Mouse (Mus musculus) small intestine, adult 2 months (tissue): ENCODE results near the gene Itsn1.

ENCODE experiments used
- CTCF ChIP-seq: fragments of 200-500 bp; IDR thresholded peaks from 2 replicates; pipeline ENCODE4 v1.5.1; 2012; ENCODE audit warnings: low read depth, mild to moderate bottlenecking, control low read depth, inconsistent platforms, low read length, moderate library complexity, mixed read lengths; ENCODE audit not compliant: insufficient replicate concordance, insufficient read length; ENCODE audit errors: extremely low read depth
- POLR2A ChIP-seq: fragments of 200-500 bp; IDR thresholded peaks from 2 replicates; pipeline ENCODE4 v1.6.1; 2012; ENCODE audit warnings: low read depth, mild to moderate bottlenecking, control low read depth, inconsistent platforms, low read length, moderate library complexity

GRCm38 (mm10) chr16:91754957-91755356 is 25.9 kb downstream of the Itsn1 start:
- TF ChIP-seq CTCF: no peak
- no peak for TF ChIP-seq POLR2A
